Mouse (Mus musculus): ENCODE results near the gene Arsg.

- TF ChIP-seq POLR2A (IDR thresholded peaks at IDR 0.05; ENCODE audit: borderline replicate concordance, extremely low read depth, insufficient read depth, insufficient read length, poor library complexity, severe bottlenecking), result no peak
- TF ChIP-seq CTCF (IDR thresholded peaks at IDR 0.05; ENCODE audit: borderline replicate concordance, extremely low read depth, insufficient read depth, insufficient read length), result no peak
Measured at GRCm38 (mm10) chr11:109466987-109467386, 6.2 kb upstream of the Arsg start.
